Mouse (Mus musculus): ENCODE results near the gene Nav2. TPM values are rescaled to one million over a fixed set of nuclear protein-coding genes. Genes with fewer than 3 reads are reported as not detected.
A peak's percentile ranks its signal among the peaks of the same experiment; 100 is the strongest.

Nav2 gene
- polyA plus RNA-seq, 1 experiment from 2014 or later: 36.1 TPM

DNA sequence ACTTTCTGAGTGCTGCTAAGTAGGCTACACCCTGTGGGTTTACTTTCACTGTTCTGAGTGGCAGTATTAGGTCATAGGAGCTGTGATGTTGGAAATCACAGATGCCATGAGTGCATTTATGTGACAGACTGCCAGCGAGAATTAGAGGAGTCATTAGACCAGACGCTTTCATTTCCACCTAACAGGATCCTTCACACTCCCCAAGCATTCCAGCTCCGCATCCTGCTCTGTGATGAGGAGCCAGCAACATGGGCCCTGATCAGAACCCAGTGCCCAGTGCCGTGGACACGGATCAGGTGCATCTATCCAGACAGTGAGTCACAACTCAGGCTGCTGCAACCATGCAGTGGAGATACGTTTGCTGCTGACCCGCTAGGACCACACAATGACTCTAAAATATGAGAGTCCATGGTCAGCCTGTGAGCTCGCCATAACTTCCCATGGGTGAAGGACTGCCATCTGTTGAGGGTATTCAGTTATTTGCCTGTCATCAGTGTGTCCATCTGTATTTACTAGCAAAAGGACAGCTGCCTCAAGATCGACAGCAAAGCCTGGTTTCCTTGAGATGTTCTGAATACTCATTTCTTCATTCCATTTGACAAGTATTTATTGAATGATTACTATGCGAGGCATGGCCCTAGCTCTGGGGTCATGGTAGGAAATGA is 461.4 kb downstream of the Nav2 start:
- Histone ChIP-seq H3K9ac (ENCODE audit: low read depth, low read length) (no peak overlapping the region), H3K4me3 (ENCODE audit: low read depth, low read length) (no peak overlapping the region), H3K36me3 (ENCODE audit: control insufficient read depth, insufficient read depth, low read length) (no peaks in the 10 kb centered on the region), H3K27ac (ENCODE audit: low read depth, low read length) (no peak overlapping the region), H3K27me3 (ENCODE audit: control insufficient read depth, insufficient read depth, low read length) (no peaks in the 10 kb centered on the region), H3K9me3 (ENCODE audit: control insufficient read depth, low read length) (no peaks in the 10 kb centered on the region), H3K4me2 (replicated peaks; ENCODE audit: low read depth, low read length) (no peak overlapping the region), H3K4me1 (replicated peaks; ENCODE audit: control insufficient read depth, insufficient read depth, low read length) (peaks cover 3% of the 10 kb centered on the region; the same call in 1 of the 2 replicates)
- no peak for DNase-seq (ENCODE audit: low spot score)
- ATAC-seq (ENCODE audit: low FRiP score): no peak
- WGBS: 87% methylated on average over 10 of the region's 10 CpGs

DNA sequence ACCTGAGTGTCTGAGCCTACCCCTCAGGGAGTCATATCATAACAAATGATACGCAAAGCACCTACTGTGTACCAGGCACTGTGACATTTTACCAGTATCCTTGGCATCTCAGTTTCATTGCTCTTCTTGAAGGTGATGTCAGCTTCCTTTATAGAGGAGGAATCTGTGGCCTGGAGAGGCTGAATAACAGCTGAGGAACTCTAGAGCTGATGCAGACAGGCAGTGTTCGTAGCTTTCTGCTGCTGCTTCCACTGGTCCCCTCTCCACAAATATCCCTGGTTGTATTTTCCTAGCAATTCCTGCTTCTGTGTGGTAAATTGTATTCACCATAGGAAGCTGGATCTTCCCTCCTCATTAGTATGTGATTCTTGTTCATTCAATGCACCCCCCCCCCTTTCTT is 462.8 kb downstream of the Nav2 start:
- Histone ChIP-seq H3K27me3 (ENCODE audit: control insufficient read depth, insufficient read depth, low read length) (no peaks in the 10 kb centered on the region), H3K4me2 (replicated peaks; ENCODE audit: low read depth, low read length) (no peak overlapping the region), H3K4me1 (replicated peaks; ENCODE audit: control insufficient read depth, insufficient read depth, low read length) (peaks cover 3% of the 10 kb centered on the region; the same call in 1 of the 2 replicates), H3K27ac (ENCODE audit: low read depth, low read length) (no peak overlapping the region), H3K9ac (ENCODE audit: low read depth, low read length) (no peak overlapping the region), H3K36me3 (ENCODE audit: control insufficient read depth, insufficient read depth, low read length) (no peaks in the 10 kb centered on the region), H3K9me3 (ENCODE audit: control insufficient read depth, low read length) (no peaks in the 10 kb centered on the region), H3K4me3 (ENCODE audit: low read depth, low read length) (no peak overlapping the region)
- ATAC-seq (ENCODE audit: low FRiP score) (no peak), DNase-seq (ENCODE audit: low spot score) (no peak)
- WGBS: 91% methylated on average over 2 of the region's 2 CpGs

DNA sequence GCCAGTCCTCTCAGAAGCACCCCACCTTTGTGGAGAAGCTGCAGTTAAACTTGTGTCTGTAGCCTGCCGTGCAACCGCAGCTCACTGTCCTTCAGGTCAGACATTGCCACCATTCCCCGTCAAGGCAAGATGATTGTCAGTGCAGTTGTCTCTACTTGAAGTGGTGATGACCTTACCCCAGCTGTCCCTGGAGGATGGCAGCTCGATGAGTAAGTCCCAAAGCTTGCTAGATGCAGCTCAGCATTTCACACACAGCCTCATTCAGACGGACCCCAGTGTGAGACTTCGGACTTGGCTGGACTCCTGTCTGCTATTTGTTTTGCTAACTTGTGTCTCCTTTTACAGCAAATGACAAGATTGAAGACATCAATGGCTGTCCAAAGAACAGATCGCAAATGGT is 463.5 kb downstream of the Nav2 start:
- WGBS: 76% methylated on average over 7 of the region's 7 CpGs
- no peak overlapping the region for H3K4me3 ChIP-seq (ENCODE audit: low read depth, low read length)
- no peak overlapping the region for H3K4me2 ChIP-seq (replicated peaks; ENCODE audit: low read depth, low read length)
- H3K27ac ChIP-seq (ENCODE audit: low read depth, low read length): no peak overlapping the region
- H3K36me3 ChIP-seq (ENCODE audit: control insufficient read depth, insufficient read depth, low read length): no peaks in the 10 kb centered on the region
- H3K9ac ChIP-seq (ENCODE audit: low read depth, low read length): no peak overlapping the region
- no peaks in the 10 kb centered on the region for H3K27me3 ChIP-seq (ENCODE audit: control insufficient read depth, insufficient read depth, low read length)
- ATAC-seq (ENCODE audit: low FRiP score) (no peak), DNase-seq (ENCODE audit: low spot score) (no peak)
- H3K9me3 ChIP-seq (ENCODE audit: control insufficient read depth, low read length): no peaks in the 10 kb centered on the region
- H3K4me1 ChIP-seq (replicated peaks; ENCODE audit: control insufficient read depth, insufficient read depth, low read length): peaks cover 3% of the 10 kb centered on the region; the same call in 1 of the 2 replicates

DNA sequence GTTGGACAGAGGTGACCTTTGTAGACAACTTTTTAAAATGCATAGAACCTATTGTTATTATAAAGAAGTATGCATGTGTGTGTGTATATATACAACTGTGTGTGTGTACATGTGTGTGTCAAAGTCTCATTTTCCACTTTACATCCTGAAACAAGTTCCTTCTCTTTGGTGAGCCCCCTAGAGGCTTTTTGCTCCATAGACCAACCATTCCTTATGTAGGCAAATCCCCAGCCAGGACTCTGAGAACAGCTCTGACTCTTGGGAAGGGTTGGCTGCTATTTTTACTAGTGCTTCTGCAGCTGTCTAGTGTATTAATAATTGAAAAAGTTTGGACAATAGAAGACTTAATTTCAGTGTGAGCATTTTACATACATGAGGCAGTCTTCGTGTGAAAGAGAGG is 464.7 kb downstream of the Nav2 start:
- H3K4me1 ChIP-seq (replicated peaks; ENCODE audit: control insufficient read depth, insufficient read depth, low read length): peaks cover 3% of the 10 kb centered on the region; the same call in 1 of the 2 replicates
- no peak overlapping the region for H3K27ac ChIP-seq (ENCODE audit: low read depth, low read length)
- H3K4me3 ChIP-seq (ENCODE audit: low read depth, low read length): no peak overlapping the region
- H3K4me2 ChIP-seq (replicated peaks; ENCODE audit: low read depth, low read length): no peak overlapping the region
- no peak overlapping the region for H3K9ac ChIP-seq (ENCODE audit: low read depth, low read length)
- ATAC-seq (ENCODE audit: low FRiP score): no peak
- H3K9me3 ChIP-seq (ENCODE audit: control insufficient read depth, low read length): no peaks in the 10 kb centered on the region
- no peaks in the 10 kb centered on the region for H3K36me3 ChIP-seq (ENCODE audit: control insufficient read depth, insufficient read depth, low read length)
- no peaks in the 10 kb centered on the region for H3K27me3 ChIP-seq (ENCODE audit: control insufficient read depth, insufficient read depth, low read length)
- 93% methylated on average over 1 of the region's 1 CpGs for WGBS
- DNase-seq (ENCODE audit: low spot score): no peak

DNA sequence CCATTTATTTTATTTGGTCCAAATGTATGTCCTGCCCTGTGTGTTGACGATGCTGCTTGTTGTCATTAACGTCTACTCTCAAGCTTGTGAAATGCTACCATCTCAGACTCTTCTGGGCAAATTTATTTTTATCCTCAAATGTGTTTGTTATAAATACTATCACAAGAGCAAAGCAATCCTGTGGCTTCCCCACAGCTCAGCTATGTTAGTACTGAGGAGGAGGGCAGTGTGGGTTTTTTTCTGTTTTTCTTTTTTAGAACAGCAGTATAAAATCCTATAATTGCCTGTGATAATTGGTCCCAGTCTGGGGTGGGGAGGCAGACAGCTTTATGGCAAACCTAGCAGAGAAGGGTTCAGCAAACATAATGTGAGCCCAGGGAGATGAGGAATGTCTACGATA is 465.1 kb downstream of the Nav2 start:
- peaks cover 3% of the 10 kb centered on the region; the same call in 1 of the 2 replicates for H3K4me1 ChIP-seq (replicated peaks; ENCODE audit: control insufficient read depth, insufficient read depth, low read length)
- no peak overlapping the region for H3K9ac ChIP-seq (ENCODE audit: low read depth, low read length)
- H3K4me3 ChIP-seq (ENCODE audit: low read depth, low read length): no peak overlapping the region
- DNase-seq (ENCODE audit: low spot score) (no peak), ATAC-seq (ENCODE audit: low FRiP score) (no peak)
- WGBS: 92% methylated on average over 3 of the region's 3 CpGs
- no peak overlapping the region for H3K4me2 ChIP-seq (replicated peaks; ENCODE audit: low read depth, low read length)
- no peaks in the 10 kb centered on the region for H3K36me3 ChIP-seq (ENCODE audit: control insufficient read depth, insufficient read depth, low read length)
- no peak overlapping the region for H3K27ac ChIP-seq (ENCODE audit: low read depth, low read length)
- H3K27me3 ChIP-seq (ENCODE audit: control insufficient read depth, insufficient read depth, low read length): no peaks in the 10 kb centered on the region
- no peaks in the 10 kb centered on the region for H3K9me3 ChIP-seq (ENCODE audit: control insufficient read depth, low read length)

DNA sequence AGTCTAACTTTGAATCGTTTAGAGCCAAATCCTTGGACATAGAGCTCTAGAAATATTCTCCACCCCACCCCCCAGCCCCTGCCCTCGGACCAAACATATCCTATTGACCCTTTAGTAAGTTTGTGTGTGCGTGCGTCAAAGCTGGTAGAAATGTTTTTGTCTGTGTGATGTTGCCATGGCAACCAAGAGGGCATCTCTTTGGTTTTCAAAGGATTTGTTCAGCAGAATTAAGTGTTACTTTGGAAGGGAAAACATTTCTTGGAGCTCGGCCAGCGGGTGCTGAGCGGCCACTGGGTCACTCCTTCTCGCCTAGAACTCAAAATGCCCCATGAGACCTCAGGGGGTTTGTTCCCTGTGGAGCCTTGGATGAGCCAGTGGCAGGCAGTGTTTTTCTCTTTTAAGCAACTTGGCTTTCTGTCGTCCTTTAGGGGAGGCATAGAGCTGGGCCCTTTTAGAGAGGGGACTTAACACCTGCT is 467.0 kb downstream of the Nav2 start:
- WGBS: 16% methylated on average over 9 of the region's 9 CpGs
- H3K27me3 ChIP-seq (ENCODE audit: control insufficient read depth, insufficient read depth, low read length): no peaks in the 10 kb centered on the region
- H3K9me3 ChIP-seq (ENCODE audit: control insufficient read depth, low read length): no peaks in the 10 kb centered on the region
- H3K4me1 ChIP-seq (replicated peaks; ENCODE audit: control insufficient read depth, insufficient read depth, low read length): peaks cover 3% of the 10 kb centered on the region; the same call in 1 of the 2 replicates
- ATAC-seq (ENCODE audit: low FRiP score): peak; percentile 48; the same call in 1 of the 2 replicates
- no peaks in the 10 kb centered on the region for H3K36me3 ChIP-seq (ENCODE audit: control insufficient read depth, insufficient read depth, low read length)
- no peak overlapping the region for H3K9ac ChIP-seq (ENCODE audit: low read depth, low read length)
- no peak overlapping the region for H3K4me2 ChIP-seq (replicated peaks; ENCODE audit: low read depth, low read length)
- H3K27ac ChIP-seq (ENCODE audit: low read depth, low read length): no peak overlapping the region; the same call in 1 of the 2 replicates
- no peak overlapping the region for H3K4me3 ChIP-seq (ENCODE audit: low read depth, low read length)
- DNase-seq (ENCODE audit: low spot score): peak; percentile 65

DNA sequence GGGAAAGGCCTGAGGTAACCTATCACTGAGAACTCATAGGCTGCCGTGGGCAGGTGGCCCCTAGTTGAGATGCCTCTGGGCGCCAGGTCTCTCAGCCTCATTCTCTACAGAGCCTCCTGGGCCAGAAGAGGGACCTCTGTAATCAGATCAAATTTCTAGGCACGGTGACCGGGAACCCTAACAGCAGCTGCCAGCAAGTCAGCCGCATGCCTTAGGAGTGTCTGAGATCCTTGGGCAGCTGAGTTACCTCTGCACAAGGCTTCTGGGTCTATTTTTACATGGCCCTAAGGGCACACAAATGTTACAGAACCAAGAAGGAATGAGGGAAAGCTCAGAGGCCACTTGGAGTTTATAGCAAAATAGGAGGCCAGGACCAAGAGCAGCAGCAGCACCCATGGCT is 470.1 kb downstream of the Nav2 start:
- 77% methylated on average over 5 of the region's 5 CpGs for WGBS
- no peak overlapping the region for H3K9ac ChIP-seq (ENCODE audit: low read depth, low read length)
- no peak overlapping the region for H3K4me2 ChIP-seq (replicated peaks; ENCODE audit: low read depth, low read length)
- DNase-seq (ENCODE audit: low spot score) (no peak), ATAC-seq (ENCODE audit: low FRiP score) (no peak)
- peaks cover 3% of the 10 kb centered on the region; the same call in 1 of the 2 replicates for H3K4me1 ChIP-seq (replicated peaks; ENCODE audit: control insufficient read depth, insufficient read depth, low read length)
- H3K36me3 ChIP-seq (ENCODE audit: control insufficient read depth, insufficient read depth, low read length): no peaks in the 10 kb centered on the region
- no peaks in the 10 kb centered on the region for H3K27me3 ChIP-seq (ENCODE audit: control insufficient read depth, insufficient read depth, low read length)
- H3K27ac ChIP-seq (ENCODE audit: low read depth, low read length): no peak overlapping the region
- no peak overlapping the region for H3K4me3 ChIP-seq (ENCODE audit: low read depth, low read length)
- H3K9me3 ChIP-seq (ENCODE audit: control insufficient read depth, low read length): no peaks in the 10 kb centered on the region

DNA sequence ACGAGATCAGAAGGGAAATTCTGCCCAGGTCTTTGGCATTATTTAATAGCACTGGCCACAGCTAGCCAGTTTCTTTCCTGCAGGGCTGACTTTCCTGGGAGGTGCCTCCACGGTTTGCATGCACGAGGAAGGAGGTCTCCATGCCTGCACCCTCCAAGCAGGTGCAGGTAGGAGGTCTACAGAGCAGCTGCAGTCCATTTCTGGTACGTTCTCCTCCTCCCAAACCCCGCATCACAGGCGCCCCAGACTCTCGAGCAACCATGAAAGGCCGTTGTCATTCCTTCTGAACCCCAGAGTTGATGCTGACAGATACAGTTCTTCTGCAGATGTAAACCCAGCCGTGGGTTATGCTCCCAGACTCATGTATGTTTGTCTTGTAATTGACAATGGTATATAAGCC is 472.4 kb downstream of the Nav2 start:
- Histone ChIP-seq H3K27me3 (ENCODE audit: control insufficient read depth, insufficient read depth, low read length) (no peaks in the 10 kb centered on the region), H3K9me3 (ENCODE audit: control insufficient read depth, low read length) (no peaks in the 10 kb centered on the region), H3K4me1 (replicated peaks; ENCODE audit: control insufficient read depth, insufficient read depth, low read length) (no peaks in the 10 kb centered on the region; the same call in 1 of the 2 replicates), H3K9ac (ENCODE audit: low read depth, low read length) (no peak overlapping the region), H3K4me2 (replicated peaks; ENCODE audit: low read depth, low read length) (no peak overlapping the region), H3K27ac (ENCODE audit: low read depth, low read length) (no peak overlapping the region), H3K4me3 (ENCODE audit: low read depth, low read length) (no peak overlapping the region), H3K36me3 (ENCODE audit: control insufficient read depth, insufficient read depth, low read length) (no peaks in the 10 kb centered on the region)
- 91% methylated on average over 9 of the region's 9 CpGs for WGBS
- no peak for ATAC-seq (ENCODE audit: low FRiP score)
- no peak for DNase-seq (ENCODE audit: low spot score)

DNA sequence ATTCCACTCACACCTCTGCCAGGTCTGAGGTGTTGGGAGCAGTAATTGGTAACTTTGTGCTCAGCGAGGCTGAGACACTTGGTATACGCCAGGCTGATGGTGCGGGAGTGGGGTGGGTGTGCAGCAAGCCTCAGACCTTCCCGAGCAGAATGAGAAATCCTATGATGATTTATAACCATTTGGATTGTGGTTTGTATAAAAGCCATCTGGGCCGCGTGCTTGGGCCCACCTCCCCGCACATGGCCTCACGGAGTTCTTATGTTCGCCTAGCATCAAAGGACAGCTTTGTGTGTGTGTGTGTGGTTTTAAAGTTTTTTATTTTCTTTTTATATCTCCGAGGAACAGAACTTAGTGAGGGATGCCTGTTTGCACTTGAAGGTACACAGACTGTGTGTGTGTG is 474.4 kb downstream of the Nav2 start:
- DNase-seq (ENCODE audit: low spot score) (no peak), ATAC-seq (ENCODE audit: low FRiP score) (no peak)
- H3K9me3 ChIP-seq (ENCODE audit: control insufficient read depth, low read length): no peaks in the 10 kb centered on the region
- no peak overlapping the region for H3K9ac ChIP-seq (ENCODE audit: low read depth, low read length)
- no peak overlapping the region for H3K27ac ChIP-seq (ENCODE audit: low read depth, low read length)
- no peaks in the 10 kb centered on the region for H3K27me3 ChIP-seq (ENCODE audit: control insufficient read depth, insufficient read depth, low read length)
- no peaks in the 10 kb centered on the region for H3K36me3 ChIP-seq (ENCODE audit: control insufficient read depth, insufficient read depth, low read length)
- no peaks in the 10 kb centered on the region for H3K4me1 ChIP-seq (replicated peaks; ENCODE audit: control insufficient read depth, insufficient read depth, low read length)
- H3K4me3 ChIP-seq (ENCODE audit: low read depth, low read length): no peak overlapping the region
- H3K4me2 ChIP-seq (replicated peaks; ENCODE audit: low read depth, low read length): no peak overlapping the region
- WGBS: 79% methylated on average over 10 of the region's 10 CpGs

Data from hindbrain, embryonic 11.5 days (tissue).